In genomic region chr7:106145013-106145754, GRCm38 (mm10) we compare ENCODE assay signal across 7 mouse cellular contexts.
ATAC-seq lines count a peak whose summit lies in the region.
"Not testable (repeated sequence)": the region's sequence is repeated elsewhere in the genome, so short reads cannot be mapped to it uniquely, and the experiment has no call there.

No protein-coding gene starts in this region.

- WGBS in forebrain, embryonic 12.5 days = 80% methylated on average over 1 of the region's 2 CpGs
- WGBS in hindbrain, embryonic 15.5 days = 100% methylated on average over 1 of the region's 2 CpGs
- no CpG with 5 or more reads among the region's 2 CpGs for WGBS in intestine, embryonic 16.5 days
- WGBS in midbrain, embryonic 15.5 days = 100% methylated on average over 1 of the region's 2 CpGs
- WGBS in neural tube, embryonic 14.5 days = no CpG with 5 or more reads among the region's 2 CpGs

- not testable (repeated sequence) for H3K4me2 ChIP-seq in forebrain, embryonic 12.5 days; hindbrain, embryonic 15.5 days; intestine, embryonic 16.5 days (ENCODE audit: low read depth, low read length); midbrain, embryonic 15.5 days; neural tube, embryonic 14.5 days (ENCODE audit: low read depth, low read length)

- H3K36me3 ChIP-seq in forebrain, embryonic 12.5 days (replicated peaks); hindbrain, embryonic 15.5 days; intestine, embryonic 16.5 days (ENCODE audit: control insufficient read depth, insufficient read depth, low read length); midbrain, embryonic 15.5 days (replicated peaks); neural tube, embryonic 14.5 days (ENCODE audit: control insufficient read depth, insufficient read depth, low read length): not testable (repeated sequence)

- H3K27ac ChIP-seq in forebrain, embryonic 12.5 days; hindbrain, embryonic 15.5 days (replicated peaks); intestine, embryonic 16.5 days (ENCODE audit: low read length); midbrain, embryonic 15.5 days; neural tube, embryonic 14.5 days (ENCODE audit: low read depth, low read length): not testable (repeated sequence)

- peak; percentile 65; the same call in 1 of the 2 replicates for ATAC-seq in forebrain, embryonic 12.5 days (ENCODE audit: low FRiP score)
- peak; percentile 86; the same call in 1 of the 2 replicates for ATAC-seq in granulocyte monocyte progenitor cell, adult 5-6 weeks (replicated peaks; ENCODE audit: poor library complexity, severe bottlenecking)
- 0 out of 2 replicates have a peak, but pooled peaks have one; percentile 54 for ATAC-seq in hindbrain, embryonic 15.5 days (ENCODE audit: low FRiP score, low read depth)
- ATAC-seq in intestine, embryonic 16.5 days = peak; percentile 74
- peak; percentile 99 for ATAC-seq in megakaryocyte progenitor cell, adult 5-6 weeks (replicated peaks; ENCODE audit: poor library complexity)
- peak; percentile 84 for ATAC-seq in midbrain, embryonic 15.5 days (replicated peaks)
- ATAC-seq in neural tube, embryonic 14.5 days (ENCODE audit: low read depth) = peak; percentile 75; the same call in 1 of the 2 replicates

- not testable (repeated sequence) for H3K9me3 ChIP-seq in forebrain, embryonic 12.5 days; hindbrain, embryonic 15.5 days; intestine, embryonic 16.5 days (ENCODE audit: control insufficient read depth, low read length); midbrain, embryonic 15.5 days; neural tube, embryonic 14.5 days (ENCODE audit: control insufficient read depth, low read length)

- H3K9ac ChIP-seq in forebrain, embryonic 12.5 days; hindbrain, embryonic 15.5 days; intestine, embryonic 16.5 days (ENCODE audit: low read depth, low read length); midbrain, embryonic 15.5 days; neural tube, embryonic 14.5 days (replicated peaks; ENCODE audit: low read depth, low read length): not testable (repeated sequence)

- H3K4me3 ChIP-seq in forebrain, embryonic 12.5 days (replicated peaks); hindbrain, embryonic 15.5 days; intestine, embryonic 16.5 days (ENCODE audit: low read length); midbrain, embryonic 15.5 days; neural tube, embryonic 14.5 days (ENCODE audit: low read depth, low read length): not testable (repeated sequence)

- H3K27me3 ChIP-seq in forebrain, embryonic 12.5 days; hindbrain, embryonic 15.5 days; intestine, embryonic 16.5 days (replicated peaks; ENCODE audit: control insufficient read depth, insufficient read depth, low read length); midbrain, embryonic 15.5 days (replicated peaks); neural tube, embryonic 14.5 days (ENCODE audit: control insufficient read depth, insufficient read depth, low read length): not testable (repeated sequence)

- not testable (repeated sequence) for H3K4me1 ChIP-seq in forebrain, embryonic 12.5 days; hindbrain, embryonic 15.5 days (replicated peaks); intestine, embryonic 16.5 days (ENCODE audit: control insufficient read depth, insufficient read depth, low read length); midbrain, embryonic 15.5 days; neural tube, embryonic 14.5 days (ENCODE audit: control insufficient read depth, insufficient read depth, low read length)
